Mouse (Mus musculus): ENCODE data around the gene Elp4.

GRCm38 (mm10) chr2:105691296-105691695, 213.1 kb downstream of the Elp4 start:
- TF ChIP-seq CTCF (IDR thresholded peaks at IDR 0.05) (no peak), EP300 (IDR thresholded peaks at IDR 0.05) (no peak)
